Mouse (Mus musculus) midbrain, embryonic 15.5 days (tissue): ENCODE data around the gene Tcf3. TPM values are rescaled to one million over a fixed set of nuclear protein-coding genes. Genes with fewer than 3 reads are reported as not detected.

ENCODE experiments used
- ATAC-seq: fragments of 200-750 bp; cut with Nextera tagmentation; replicated peaks from 2 replicates; pipeline ENCODE4 v1.8.0; 2017; ENCODE audit warnings: moderate TSS enrichment
- H3K27ac ChIP-seq: fragments of 300-500 bp; sonication (generic); 2 replicates; pipeline ENCODE4 v1.5.1; 2015; ENCODE audit warnings: mild to moderate bottlenecking, inconsistent platforms
- H3K27me3 ChIP-seq: fragments of 300-500 bp; sonication (generic); replicated peaks from 2 replicates; pipeline ENCODE4 v1.6.1; 2015; ENCODE audit warnings: inconsistent platforms
- H3K36me3 ChIP-seq: fragments of 300-500 bp; sonication (generic); replicated peaks from 2 replicates; pipeline ENCODE4 v1.6.1; 2015; ENCODE audit warnings: inconsistent platforms
- H3K4me1 ChIP-seq: fragments of 300-500 bp; sonication (generic); 2 replicates; pipeline ENCODE4 v1.6.1; 2015; ENCODE audit warnings: inconsistent platforms
- H3K4me2 ChIP-seq: fragments of 300-500 bp; sonication (generic); 2 replicates; pipeline ENCODE4 v1.6.1; 2015; ENCODE audit warnings: inconsistent platforms, mild to moderate bottlenecking, moderate library complexity
- H3K4me3 ChIP-seq: fragments of 300-500 bp; sonication (generic); 2 replicates; pipeline ENCODE4 v1.5.1; 2015; ENCODE audit warnings: mild to moderate bottlenecking, inconsistent platforms
- H3K9ac ChIP-seq: fragments of 300-500 bp; sonication (generic); 2 replicates; pipeline ENCODE4 v1.6.1; 2015; ENCODE audit warnings: mild to moderate bottlenecking, inconsistent platforms
- H3K9me3 ChIP-seq: fragments of 300-500 bp; sonication (generic); 2 replicates; pipeline ENCODE4 v1.6.1; 2016; ENCODE audit warnings: inconsistent platforms
- WGBS: fragments of 180-500 bp; shearing (Covaris S2); methylation state at CpG from one replicate; pipeline ENCODE4 v1.1.7; 2015; ENCODE audit warnings: mixed read lengths; 5-methylcytosine and 5-hydroxymethylcytosine counted together
- polyA plus RNA-seq: library from polyadenylated mRNA; unstranded; fragments of >200 nt; fragmentation: Nextera tagmentation; extraction: Ambion mirVana; gene quantifications from 2 replicates; pipeline ENCODE4 v1.2.1, GENCODE M21; 2015

The Tcf3 gene
- polyA plus RNA-seq, 1 experiment from 2014 or later = 44.9 TPM

GRCm38 (mm10) chr10:80453601-80454000, 20.2 kb upstream of the Tcf3 start:
- H3K4me2 ChIP-seq = no peak overlapping the region
- H3K9me3 ChIP-seq = no peaks in the 10 kb centered on the region
- H3K27ac ChIP-seq = no peak overlapping the region
- 70% methylated on average over 10 of the region's 10 CpGs for WGBS
- no peak overlapping the region for H3K9ac ChIP-seq
- no peak overlapping the region for H3K4me3 ChIP-seq
- 0 out of 2 replicates have a peak, but pooled peaks cover 3% of the 10 kb centered on the region for H3K27me3 ChIP-seq
- H3K36me3 ChIP-seq = no peaks in the 10 kb centered on the region
- no peaks in the 10 kb centered on the region for H3K4me1 ChIP-seq
- no peak for ATAC-seq

GRCm38 (mm10) chr10:80450599-80450998, 17.2 kb upstream of the Tcf3 start:
- Histone ChIP-seq H3K9ac (no peak overlapping the region), H3K4me3 (no peak overlapping the region), H3K27ac (no peak overlapping the region), H3K36me3 (no peaks in the 10 kb centered on the region), H3K27me3 (0 out of 2 replicates have a peak, but pooled peaks cover 3% of the 10 kb centered on the region), H3K4me1 (peaks cover 4% of the 10 kb centered on the region; the same call in 1 of the 2 replicates), H3K4me2 (no peak overlapping the region), H3K9me3 (no peaks in the 10 kb centered on the region)
- ATAC-seq = no peak
- WGBS = 12% methylated on average over 6 of the region's 6 CpGs

- Histone ChIP-seq H3K4me3 (peak overlapping the region; percentile 12; the same call in 1 of the 2 replicates), H3K27me3 (0 out of 2 replicates have a peak, but pooled peaks cover 3% of the 10 kb centered on the region), H3K27ac (no peak overlapping the region), H3K9me3 (no peaks in the 10 kb centered on the region), H3K4me2 (peak overlapping the region; percentile 45), H3K36me3 (no peaks in the 10 kb centered on the region), H3K4me1 (peaks cover 7% of the 10 kb centered on the region; the same call in 1 of the 2 replicates), H3K9ac (no peak overlapping the region)
- ATAC-seq = peak; percentile 87
- WGBS = 5% methylated on average over 26 of the region's 26 CpGs
Measured at GRCm38 (mm10) chr10:80445898-80446601, 12.6 kb upstream of the Tcf3 start.

GRCm38 (mm10) chr10:80445052-80445451, 11.6 kb upstream of the Tcf3 start:
- 24% methylated on average over 1 of the region's 1 CpGs for WGBS
- no peaks in the 10 kb centered on the region for H3K27me3 ChIP-seq
- no peak for ATAC-seq
- H3K9me3 ChIP-seq = no peaks in the 10 kb centered on the region
- no peak overlapping the region for H3K4me3 ChIP-seq
- no peak overlapping the region for H3K9ac ChIP-seq
- peaks cover 7% of the 10 kb centered on the region; the same call in 1 of the 2 replicates for H3K4me1 ChIP-seq
- no peak overlapping the region for H3K27ac ChIP-seq
- H3K36me3 ChIP-seq = no peaks in the 10 kb centered on the region
- no peak overlapping the region for H3K4me2 ChIP-seq

GRCm38 (mm10) chr10:80444339-80445045, 11.0 kb upstream of the Tcf3 start:
- H3K4me3 ChIP-seq = no peak overlapping the region
- H3K27ac ChIP-seq = no peak overlapping the region
- ATAC-seq = no peak
- H3K9ac ChIP-seq = no peak overlapping the region
- H3K9me3 ChIP-seq = no peaks in the 10 kb centered on the region
- H3K36me3 ChIP-seq = no peaks in the 10 kb centered on the region
- H3K27me3 ChIP-seq = no peaks in the 10 kb centered on the region
- 41% methylated on average over 5 of the region's 5 CpGs for WGBS
- no peak overlapping the region for H3K4me2 ChIP-seq
- peaks cover 7% of the 10 kb centered on the region; the same call in 1 of the 2 replicates for H3K4me1 ChIP-seq

- Histone ChIP-seq H3K4me3 (no peak overlapping the region), H3K27me3 (no peaks in the 10 kb centered on the region), H3K27ac (no peak overlapping the region), H3K4me1 (peaks cover 7% of the 10 kb centered on the region; the same call in 1 of the 2 replicates), H3K9me3 (no peaks in the 10 kb centered on the region), H3K9ac (no peak overlapping the region), H3K4me2 (no peak overlapping the region), H3K36me3 (no peaks in the 10 kb centered on the region)
- 79% methylated on average over 8 of the region's 8 CpGs for WGBS
- no peak for ATAC-seq
Measured at GRCm38 (mm10) chr10:80443575-80444278, 10.3 kb upstream of the Tcf3 start.

- no peaks in the 10 kb centered on the region for H3K27me3 ChIP-seq
- WGBS = 61% methylated on average over 2 of the region's 2 CpGs
- H3K4me3 ChIP-seq = no peak overlapping the region
- peaks cover 7% of the 10 kb centered on the region; the same call in 1 of the 2 replicates for H3K4me1 ChIP-seq
- no peak overlapping the region for H3K9ac ChIP-seq
- H3K4me2 ChIP-seq = no peak overlapping the region
- ATAC-seq = no peak
- H3K27ac ChIP-seq = no peak overlapping the region
- H3K9me3 ChIP-seq = no peaks in the 10 kb centered on the region
- no peaks in the 10 kb centered on the region for H3K36me3 ChIP-seq
Measured at GRCm38 (mm10) chr10:80442989-80443388, 9.5 kb upstream of the Tcf3 start.

GRCm38 (mm10) chr10:80441598-80441997, 8.2 kb upstream of the Tcf3 start:
- no peak overlapping the region for H3K4me3 ChIP-seq
- ATAC-seq = no peak
- peaks cover 7% of the 10 kb centered on the region; the same call in 1 of the 2 replicates for H3K4me1 ChIP-seq
- H3K9ac ChIP-seq = no peak overlapping the region
- no peaks in the 10 kb centered on the region for H3K36me3 ChIP-seq
- H3K27ac ChIP-seq = no peak overlapping the region
- H3K9me3 ChIP-seq = no peaks in the 10 kb centered on the region
- 68% methylated on average over 8 of the region's 8 CpGs for WGBS
- H3K4me2 ChIP-seq = no peak overlapping the region
- no peaks in the 10 kb centered on the region for H3K27me3 ChIP-seq

- Histone ChIP-seq H3K9ac (no peak overlapping the region), H3K9me3 (no peaks in the 10 kb centered on the region), H3K4me3 (no peak overlapping the region), H3K27ac (no peak overlapping the region), H3K27me3 (no peaks in the 10 kb centered on the region), H3K4me2 (no peak overlapping the region), H3K4me1 (0 out of 2 replicates have a peak, but pooled peaks cover 3% of the 10 kb centered on the region), H3K36me3 (no peaks in the 10 kb centered on the region)
- no peak for ATAC-seq
Measured at GRCm38 (mm10) chr10:80440031-80440430, 6.6 kb upstream of the Tcf3 start.

GRCm38 (mm10) chr10:80437973-80438372, 4.5 kb upstream of the Tcf3 start:
- Histone ChIP-seq H3K27me3 (no peaks in the 10 kb centered on the region), H3K36me3 (no peaks in the 10 kb centered on the region), H3K4me2 (no peak overlapping the region), H3K4me1 (no peaks in the 10 kb centered on the region), H3K27ac (no peak overlapping the region), H3K9me3 (no peaks in the 10 kb centered on the region), H3K4me3 (no peak overlapping the region), H3K9ac (no peak overlapping the region)
- WGBS = 86% methylated on average over 4 of the region's 4 CpGs
- ATAC-seq = no peak

GRCm38 (mm10) chr10:80436276-80436675, 2.8 kb upstream of the Tcf3 start:
- Histone ChIP-seq H3K27me3 (no peaks in the 10 kb centered on the region), H3K9ac (no peak overlapping the region), H3K4me1 (peaks cover 14% of the 10 kb centered on the region), H3K4me2 (no peak overlapping the region), H3K27ac (no peak overlapping the region), H3K9me3 (no peaks in the 10 kb centered on the region), H3K4me3 (no peak overlapping the region), H3K36me3 (no peaks in the 10 kb centered on the region)
- 8% methylated on average over 9 of the region's 9 CpGs for WGBS
- no peak for ATAC-seq

- Histone ChIP-seq H3K9me3 (no peaks in the 10 kb centered on the region), H3K4me1 (peaks cover 19% of the 10 kb centered on the region), H3K36me3 (no peaks in the 10 kb centered on the region), H3K4me2 (no peak overlapping the region), H3K9ac (no peak overlapping the region), H3K27ac (no peak overlapping the region), H3K27me3 (no peaks in the 10 kb centered on the region), H3K4me3 (no peak overlapping the region)
- 43% methylated on average over 7 of the region's 7 CpGs for WGBS
- no peak for ATAC-seq
Measured at GRCm38 (mm10) chr10:80435764-80436163, 2.3 kb upstream of the Tcf3 start.
